Mouse (Mus musculus) kidney, postnatal 14 days (tissue): ENCODE data around the gene Rps18.

Experiments used
- DNase-seq: peaks from one replicate; pipeline ENCODE4 v3.0.0; 2022; ENCODE audit warnings: mixed read lengths

Gene Rps18

DNA sequence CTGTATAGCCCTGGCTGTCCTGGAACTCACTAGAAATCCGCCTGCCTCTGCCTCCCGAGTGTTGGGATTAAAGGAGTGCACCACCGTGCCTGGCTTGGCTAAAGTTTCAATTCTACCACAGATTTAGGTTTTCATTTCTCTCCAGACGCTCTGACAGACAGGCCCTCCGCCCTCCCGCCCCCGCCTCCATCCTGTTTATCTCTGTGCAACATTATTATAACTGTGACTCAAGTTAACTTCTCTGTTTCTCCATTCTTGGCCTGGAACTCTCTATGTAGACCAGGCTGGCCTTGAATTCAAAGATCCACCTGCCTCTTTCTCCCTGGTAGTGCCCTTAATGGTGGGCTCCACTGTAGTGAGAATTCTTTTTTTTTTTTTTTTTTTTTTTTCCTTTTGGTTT is 53.3 kb downstream of the Rps18 start:
- no peak for DNase-seq

GRCm38 (mm10) chr17:33902079-33902478 is 53.7 kb downstream of the Rps18 start:
- no peak for DNase-seq
